Mouse (Mus musculus) c-Kit-positive CD71-positive TER-119-positive erythroid progenitor cells, embryonic 14.5 days (primary cell): ENCODE measurements around the gene Apopt1.

Source experiments
- DNase-seq: peaks from one replicate; pipeline ENCODE4 v3.0.0-alpha.2; 2013; ENCODE audit warnings: low spot score

Apopt1 gene

DNA sequence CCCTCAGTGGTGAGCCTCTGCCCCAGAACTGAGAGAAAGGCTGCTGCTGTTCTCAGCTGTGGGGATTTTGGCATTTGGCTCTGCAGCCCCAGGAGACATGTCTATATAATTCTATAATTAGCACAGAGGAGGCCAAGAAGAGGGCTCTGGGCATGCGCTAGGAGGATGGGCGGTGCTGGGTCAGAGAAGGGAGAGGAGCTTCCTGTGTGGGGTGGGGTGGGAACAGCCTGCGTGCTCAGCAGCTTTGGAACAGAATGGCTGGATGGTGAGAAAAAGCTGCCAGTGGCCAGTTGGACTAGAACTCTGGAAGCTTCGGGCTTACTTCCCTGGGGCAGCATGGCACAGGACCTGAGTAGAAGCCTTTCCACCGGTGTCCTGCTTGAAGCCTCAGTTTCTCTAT is 33.0 kb downstream of the Apopt1 start:
- peak; percentile 39 for DNase-seq

DNA sequence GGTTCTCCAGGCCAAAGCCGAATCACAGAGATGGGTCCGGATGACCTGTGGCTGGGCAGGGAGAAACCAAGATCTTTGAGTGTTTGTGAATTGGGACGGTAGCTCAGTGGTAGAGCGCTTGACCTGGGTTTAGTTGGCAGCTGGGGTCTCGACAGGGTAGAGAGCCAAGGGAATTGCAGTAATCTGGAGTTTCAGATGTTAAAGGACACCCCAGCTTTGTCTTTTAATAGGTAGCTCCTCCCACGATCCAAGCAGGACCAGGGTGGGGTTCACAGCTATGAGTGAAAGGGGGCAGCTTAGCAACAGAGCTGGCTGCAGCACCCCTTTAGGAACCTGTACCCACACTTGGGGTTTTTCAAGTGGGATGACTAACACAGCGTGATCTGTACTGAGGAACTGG is 34.4 kb downstream of the Apopt1 start:
- DNase-seq = no peak

DNA sequence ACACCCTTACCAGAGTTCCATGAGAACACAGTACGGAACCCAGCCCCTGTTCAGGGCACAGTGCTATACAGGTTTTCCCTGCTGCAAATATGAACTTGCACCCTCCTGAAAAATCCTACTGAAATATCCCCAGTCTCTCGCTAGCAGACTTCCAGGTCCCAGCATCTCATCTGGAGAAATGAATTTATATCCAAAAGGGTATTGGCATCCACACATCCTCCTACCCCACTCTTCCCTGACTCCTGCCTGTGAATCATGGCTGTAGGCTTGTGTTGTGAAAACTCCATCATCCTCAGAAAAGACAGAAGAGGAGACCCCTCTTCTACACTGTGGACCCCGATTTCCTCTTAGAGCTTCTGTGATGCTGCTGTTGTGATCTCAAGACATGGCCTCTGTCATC is 37.7 kb downstream of the Apopt1 start:
- no peak for DNase-seq

DNA sequence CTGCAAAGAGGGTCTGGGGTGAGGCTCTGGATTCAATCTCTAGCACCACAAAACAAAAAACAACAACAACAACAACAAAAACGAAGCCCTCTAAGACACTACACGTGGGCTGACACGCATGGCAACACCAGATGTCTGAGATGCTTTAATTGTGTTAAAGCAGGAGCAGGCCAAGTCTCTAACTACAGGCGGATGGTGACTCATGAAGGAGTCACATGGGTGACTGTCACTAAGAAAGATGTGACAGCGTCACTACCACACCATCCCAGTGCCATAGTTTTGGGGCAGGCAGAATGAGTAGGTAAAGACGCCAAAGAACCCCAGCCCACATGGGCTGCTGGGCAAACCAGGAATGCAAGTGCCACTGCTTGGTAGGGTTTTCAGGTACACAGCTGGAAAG is 39.4 kb downstream of the Apopt1 start:
- DNase-seq = no peak

DNA sequence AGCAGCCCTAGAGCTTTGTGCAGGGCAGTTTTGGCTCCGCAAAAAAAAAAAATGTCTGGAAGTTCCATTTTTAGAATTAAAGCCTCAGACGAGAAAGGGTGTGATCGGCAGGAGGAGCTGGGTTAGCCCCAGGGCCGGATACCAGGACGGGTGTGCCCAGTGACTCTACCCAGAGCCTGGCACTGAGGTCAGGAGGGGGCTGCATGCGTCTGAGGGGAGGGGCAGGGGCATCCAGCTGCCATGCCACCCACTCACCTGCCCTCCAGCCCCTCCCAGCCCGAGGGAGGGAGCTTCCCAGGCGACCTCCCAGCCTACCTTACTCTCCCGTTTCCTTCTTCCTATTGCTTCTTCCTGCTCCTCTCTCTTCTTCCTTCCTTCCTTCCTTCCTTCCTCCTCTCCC is 40.3 kb downstream of the Apopt1 start:
- no peak for DNase-seq

DNA sequence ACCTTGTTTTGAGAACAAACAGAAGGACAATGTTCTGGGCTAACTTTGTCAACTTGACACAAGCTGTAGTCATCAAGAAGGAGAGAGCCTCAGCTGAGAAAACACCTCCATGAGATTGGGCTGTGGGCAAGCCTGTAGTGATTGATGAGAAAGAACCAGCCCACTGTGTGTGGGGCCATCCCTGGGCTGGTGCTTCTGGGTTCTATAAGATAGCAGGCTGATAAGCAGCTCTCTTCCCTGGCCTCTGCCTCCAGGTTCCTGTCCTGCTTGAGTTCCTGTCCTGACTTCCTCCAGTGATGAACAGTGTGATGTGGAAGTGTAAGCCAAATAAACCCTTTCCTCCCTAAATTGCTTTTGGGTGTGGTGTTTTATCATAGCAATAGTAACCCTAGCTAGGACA is 41.6 kb downstream of the Apopt1 start:
- no peak for DNase-seq

DNA sequence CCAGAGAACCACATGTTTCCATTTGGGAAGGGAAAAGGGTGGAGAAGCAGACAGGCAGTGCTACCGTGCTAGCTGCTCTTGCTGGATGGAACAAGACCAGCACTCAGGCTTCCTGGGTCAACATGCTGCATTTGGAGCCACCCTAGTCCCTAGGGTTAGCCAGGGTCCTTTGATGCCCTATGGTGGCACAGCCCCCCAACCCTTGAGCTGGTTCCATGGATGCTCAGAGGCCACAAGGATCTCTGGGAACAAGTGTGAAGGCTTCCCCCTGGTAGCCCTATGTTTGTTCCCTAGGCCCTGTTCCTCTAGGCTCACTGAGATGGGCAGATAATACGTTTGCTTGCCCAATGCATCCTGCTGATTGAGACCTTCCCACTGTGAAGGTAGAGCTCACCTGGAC is 42.2 kb downstream of the Apopt1 start:
- DNase-seq = no peak

DNA sequence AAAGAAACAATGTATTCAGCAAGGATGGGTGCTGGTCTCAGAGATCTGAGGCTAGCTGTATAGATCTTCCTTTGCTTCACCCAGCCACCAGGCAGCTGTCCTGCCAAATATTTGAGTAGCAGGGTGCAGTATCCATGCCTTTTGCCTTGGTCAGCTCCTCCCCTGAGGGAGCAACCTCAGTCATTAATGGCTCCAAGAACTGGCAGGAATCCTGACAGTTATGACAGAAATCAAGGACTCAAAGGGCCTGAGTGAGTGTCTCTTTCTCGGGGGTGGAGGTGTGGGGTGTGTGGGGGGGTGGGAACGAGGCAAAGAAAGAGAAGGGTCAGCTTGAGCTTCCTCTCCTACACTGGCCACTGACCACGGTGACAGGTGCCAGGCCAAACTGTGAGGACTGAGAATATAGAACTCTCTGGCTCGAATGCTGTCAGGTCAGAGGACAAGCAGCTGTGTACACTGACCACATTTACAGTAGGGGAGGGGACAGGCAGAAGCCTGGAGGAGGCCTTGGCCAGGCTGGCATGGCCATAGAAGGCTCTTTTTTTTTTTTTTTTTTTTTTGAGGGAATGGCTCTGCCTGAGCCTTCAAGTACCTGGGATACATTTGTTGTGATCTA is 43.1 kb downstream of the Apopt1 start:
- no peak for DNase-seq

DNA sequence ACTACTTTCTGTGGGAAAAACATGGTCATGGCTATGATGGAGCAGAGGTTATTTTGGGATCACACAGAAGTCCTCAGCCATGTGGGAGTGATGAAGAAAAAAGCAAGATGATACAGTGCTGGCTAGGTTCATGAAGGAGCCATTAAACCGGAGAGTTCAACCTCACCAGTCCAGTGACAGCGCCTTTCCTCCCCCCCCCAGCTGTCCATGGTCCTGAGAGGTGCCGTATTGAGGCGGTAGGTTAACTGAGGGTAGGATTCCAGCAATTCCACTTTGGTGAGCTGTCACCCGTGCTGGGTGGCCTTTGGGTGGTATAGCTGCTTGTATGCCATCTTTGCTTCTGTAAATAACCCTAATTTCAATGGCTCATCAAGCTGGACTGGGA is 43.6 kb downstream of the Apopt1 start:
- DNase-seq = no peak

DNA sequence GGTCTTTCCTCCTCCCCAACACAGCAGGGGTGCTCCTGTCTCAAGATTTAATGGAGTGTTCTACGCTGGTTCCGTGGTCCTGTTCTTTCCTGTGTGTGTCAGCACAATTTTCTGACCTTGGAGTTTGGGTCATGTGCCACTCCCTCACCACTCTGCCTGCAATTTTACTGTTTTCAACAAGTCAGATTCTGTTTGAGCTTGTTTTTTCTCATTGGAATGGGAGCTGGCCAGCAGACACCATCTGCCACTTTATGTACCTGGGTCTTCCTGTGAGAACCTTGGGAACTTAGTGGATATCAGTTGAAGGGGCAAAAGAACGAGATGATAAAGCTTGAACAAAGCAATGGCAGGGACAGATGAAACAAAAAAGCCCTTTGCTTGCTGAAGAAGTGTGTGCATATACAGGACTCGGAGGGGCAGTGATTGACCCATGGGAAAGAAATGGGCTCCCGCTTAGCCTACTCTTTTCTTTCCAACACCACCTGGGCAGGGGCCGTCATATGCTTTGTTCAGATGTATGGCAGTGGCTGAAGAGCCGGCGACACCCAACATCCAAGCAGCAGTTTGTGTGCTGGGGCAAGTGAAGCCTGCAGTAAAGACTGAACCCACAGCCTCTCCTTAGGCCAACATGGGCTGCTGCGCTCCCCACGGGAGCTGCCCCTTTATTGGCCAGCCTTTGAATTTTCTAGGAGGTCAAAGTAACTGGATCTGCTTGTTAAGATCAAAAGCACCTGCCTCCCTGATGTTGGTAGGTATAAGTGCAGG is 44.7 kb downstream of the Apopt1 start:
- no peak for DNase-seq

DNA sequence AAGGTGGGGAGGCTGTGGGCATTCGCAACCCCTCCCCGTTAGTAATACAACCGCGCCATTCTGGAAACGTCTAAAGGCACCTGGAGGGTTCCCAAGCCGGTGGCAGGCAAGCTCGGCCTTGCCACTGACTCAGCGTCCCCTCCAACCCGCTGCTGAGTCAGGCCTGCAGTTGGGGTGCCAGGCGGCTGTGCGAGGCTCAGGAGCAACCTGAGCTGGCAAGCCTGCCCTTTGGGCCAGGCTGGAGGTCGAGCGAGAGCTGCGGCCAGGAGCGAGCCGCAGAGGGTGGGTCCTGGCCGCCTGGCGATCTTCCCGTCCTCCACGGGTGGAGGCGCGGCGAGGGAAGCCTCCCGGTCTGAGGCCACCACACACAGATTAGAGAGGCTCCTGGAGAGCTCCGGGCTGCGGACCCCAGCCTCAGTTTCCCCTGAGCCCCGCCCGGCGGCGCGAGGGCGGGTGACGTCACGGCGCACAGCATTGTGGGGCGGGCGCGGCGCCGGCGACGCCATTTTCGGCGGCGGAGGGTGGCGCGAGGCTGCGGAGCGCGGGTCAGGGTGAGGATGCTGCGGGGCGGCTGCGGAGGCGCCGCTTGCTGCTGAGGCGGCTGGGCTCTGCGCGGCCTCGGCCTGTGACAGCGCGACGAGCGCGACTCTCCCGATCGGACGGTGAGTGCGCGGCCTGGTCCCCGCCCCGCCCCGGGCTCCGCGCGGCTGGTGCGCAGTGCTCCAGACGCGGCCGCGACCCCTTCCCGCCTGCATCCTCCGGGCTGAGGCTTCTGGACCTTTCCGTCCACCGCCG is 45.5 kb downstream of the Apopt1 start, which contains the start of gene Klc1:
Gene Klc1, plus strand, starts transcription at position 469 of the 795 bp plus-strand sequence.
- DNase-seq = peak; percentile 66

DNA sequence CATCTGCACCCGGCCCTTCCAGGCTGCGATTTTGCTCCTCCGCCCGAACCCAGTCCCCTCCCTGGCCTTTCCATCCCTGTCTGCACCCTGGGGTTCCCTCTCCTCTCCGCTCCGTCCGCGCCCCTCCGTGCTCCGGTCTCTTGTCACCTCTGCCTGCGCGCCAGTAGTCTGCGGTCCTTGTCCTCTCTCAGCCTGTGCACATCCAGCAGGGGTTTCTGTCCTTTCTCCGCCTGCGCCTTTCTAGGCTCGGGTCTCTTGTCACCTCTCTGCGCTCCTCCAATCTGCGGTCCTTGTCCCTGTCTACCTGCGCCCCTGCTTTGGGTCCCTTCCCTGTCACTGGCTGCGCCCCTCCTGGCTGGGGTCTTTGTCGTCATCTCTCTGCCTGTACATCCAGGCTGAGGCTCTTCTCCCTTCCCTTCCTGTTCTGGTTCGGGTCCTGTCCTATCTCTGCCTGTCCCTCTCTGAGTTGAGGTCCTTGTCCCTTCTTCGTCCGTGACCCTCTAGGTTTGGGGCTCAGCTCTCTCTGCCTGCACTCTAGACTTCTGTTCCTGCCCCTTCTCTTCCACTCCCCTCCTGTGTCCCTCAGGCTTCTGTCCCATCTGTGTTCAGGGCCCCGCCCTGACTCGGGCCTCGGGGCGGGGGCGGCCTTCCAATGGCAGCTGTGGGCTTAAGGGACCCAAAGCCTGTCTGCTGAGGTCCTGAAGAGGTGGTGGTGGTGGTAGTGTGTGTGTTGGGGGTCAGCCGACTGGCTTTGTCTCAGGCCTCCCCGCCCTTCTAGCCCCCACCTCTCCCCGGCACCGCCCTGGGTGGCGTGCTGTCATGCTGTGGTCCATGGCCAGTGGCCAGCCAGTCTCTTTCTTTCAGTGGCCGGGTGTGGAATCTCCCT is 46.4 kb downstream of the Apopt1 start:
- DNase-seq = peak; percentile 23

DNA sequence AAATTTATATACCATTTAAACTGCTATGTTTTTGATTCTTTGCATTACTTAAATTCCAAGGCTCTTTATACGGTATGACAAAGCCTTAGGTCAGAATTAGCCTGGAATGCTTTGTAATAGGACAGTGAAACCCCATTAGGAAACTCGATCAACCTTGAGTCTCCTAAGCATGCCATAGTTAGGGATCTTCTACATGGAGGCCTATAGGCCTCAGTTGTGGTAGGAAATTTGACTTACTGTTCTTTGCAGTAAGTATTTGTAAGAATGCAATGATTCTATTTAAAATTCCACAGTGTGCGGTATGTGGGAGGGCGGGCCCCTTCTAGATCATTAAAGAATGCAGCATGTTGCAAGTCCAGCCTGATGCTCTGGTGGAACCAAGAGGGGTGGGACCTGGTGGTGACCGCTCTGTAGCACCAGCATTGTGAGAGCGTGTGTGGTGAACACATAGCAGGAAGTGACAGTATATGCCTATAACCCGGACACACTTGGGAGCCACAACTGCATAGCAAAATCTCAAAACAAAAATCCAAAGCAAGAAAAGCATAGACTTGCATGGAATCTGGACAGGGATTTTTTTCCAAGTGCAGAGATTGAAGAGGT is 47.3 kb downstream of the Apopt1 start:
- DNase-seq = no peak

DNA sequence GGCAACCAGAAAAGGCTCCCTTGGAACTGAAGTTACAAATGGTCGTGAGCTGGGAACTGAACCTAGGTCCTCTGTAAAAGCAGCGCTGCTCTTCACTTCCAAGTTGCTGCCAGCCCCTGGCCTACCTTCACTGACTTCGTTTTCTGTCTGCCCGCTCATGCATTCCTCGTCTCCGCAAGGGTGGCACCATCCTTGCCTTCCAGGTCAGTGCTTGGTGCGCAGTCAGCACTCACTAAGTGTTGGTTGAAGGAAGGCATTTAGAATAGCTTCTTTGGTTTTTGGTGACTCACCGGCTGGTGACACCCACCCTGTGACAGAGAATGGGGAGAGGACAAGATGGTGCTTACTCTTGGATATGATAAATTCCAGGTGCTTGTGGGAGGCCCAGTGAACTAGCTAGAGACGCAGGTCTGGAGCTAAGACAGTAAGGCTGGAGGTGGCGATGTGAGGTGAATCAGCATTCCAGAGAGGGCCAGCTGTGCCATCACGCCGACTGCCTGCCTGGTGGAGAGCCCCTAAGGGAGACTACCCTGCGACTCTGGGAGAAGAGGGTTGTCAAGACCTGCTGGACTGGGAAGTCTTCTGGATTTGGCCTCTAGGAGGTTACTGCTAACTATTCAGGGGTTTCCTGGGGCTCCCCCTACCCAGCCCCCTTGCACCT is 49.7 kb downstream of the Apopt1 start:
- no peak for DNase-seq

DNA sequence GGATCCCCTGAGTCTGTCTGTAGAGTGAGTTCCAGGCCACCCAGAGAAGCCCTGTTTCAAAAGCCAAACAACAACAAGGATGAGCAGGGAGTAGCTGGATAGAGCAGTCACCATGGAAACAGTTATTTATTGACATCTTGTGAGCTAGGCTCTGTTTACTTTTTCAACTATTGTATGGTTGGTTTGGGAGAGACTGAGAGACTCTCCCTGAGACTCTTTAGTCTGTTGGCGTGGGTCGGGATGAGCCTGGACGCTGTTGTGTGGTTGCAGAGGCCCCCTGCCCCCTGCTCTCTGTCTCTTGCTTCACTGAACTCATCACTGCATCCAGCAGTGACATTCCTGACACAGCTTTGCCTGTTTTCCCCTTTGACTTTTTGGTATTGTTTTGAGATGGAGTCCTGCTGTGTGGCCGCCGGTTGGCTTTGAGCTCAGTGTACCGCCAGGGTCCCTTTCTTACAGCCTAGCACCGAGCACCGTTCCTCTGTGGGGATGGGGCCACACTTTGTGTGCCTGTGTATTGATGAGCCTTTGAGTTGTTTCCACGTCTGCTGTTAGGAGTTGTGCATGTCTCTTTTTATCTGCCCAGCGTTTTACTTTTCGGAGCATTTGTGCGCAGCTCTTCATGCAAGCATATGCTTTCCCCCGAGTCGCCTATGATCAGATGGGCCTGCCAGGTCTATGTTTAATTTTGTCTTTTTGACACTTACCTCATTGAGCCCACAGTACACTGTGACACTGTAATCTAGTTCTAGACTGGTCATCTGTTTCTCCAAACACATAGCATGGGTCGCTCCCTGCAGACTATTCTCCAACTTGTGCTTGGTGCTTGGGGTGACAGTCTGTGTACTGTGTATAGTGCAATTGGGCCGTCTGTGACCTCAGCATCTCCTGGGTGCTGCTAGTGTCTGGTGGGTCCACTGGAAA is 53.5 kb downstream of the Apopt1 start:
- no peak for DNase-seq

DNA sequence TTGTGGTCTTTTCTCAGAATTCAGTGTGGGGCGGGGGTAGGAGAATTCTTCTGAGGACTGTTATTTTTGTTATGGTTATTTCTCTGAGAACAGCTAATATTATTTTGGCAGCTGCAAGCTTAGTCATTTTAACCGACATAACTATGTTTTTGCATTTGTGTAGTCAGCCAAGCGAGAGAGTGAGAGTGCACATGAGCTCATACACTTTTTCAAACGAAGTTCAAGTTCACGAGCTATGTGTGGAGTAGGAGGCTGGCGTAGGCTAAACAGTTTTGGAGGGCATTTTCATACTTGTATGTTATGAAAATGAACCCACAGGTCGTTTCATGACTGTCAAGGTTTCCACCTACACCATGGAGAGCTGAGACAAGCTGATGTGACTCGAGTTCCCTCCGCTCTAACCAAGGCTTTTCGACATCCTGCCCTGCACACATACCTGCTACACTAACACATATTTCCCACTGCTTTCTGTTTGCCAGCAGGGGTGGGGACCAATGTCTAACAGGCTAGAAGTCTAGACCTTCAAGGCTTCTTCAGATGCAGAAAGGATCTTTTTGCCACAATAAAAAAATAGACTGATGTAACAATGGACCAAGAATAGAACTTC is 55.4 kb downstream of the Apopt1 start:
- DNase-seq = no peak

DNA sequence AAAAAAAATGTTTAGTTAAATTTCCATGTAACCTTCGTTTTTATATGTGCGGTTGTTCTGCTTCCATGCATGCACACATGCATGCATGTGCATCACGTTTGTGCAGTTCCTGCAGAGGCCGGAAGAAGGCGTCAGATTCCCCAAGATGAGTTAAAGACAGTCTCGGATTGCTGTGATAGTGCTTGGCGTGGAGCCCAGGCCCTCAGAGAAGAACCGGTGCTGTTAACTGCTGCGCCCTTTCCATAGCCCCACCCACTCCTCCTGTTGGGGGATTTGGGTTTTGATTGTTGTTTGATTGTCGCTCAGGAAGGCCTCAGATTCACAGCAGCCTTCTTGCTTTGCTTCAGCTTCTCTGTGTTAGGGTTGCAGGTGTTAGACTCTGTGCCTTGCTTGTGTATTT is 56.2 kb downstream of the Apopt1 start:
- DNase-seq = no peak

DNA sequence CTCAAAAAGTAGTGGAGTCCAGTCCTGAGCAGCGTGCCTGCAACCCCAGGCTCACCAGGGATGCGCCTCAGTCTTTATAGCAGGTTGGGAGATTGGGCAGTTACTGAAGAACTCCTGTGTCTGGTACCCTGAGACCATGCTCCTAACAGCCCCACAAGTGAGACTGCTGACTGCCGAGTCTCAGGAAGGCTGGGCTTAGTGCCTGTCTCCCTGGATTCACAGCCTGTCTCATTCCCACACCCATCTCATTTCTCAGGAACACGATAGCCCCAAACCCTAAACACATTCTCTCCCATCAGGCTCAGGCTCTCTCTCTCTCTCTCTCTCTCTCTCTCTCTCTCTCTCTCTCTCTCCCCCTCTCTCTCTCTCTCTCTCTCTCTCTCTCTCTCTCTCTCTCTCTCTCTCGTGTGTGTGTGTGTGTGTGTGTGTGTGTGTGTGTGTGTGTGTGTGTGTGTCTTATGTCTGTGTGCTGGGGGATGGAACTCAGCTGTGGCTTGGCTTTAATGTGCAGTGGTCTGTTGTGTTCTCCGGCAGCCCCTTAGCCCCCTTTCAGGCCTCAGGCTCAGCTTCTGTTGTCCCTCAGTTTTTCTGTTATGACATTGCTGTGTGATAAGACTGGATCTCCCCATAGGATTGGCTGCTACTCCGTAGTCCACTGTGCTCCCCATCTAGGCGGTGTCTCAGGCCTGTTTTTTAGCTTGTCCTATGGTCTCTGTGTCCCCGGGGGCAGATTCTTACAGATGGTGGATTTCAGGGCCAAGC is 56.9 kb downstream of the Apopt1 start:
- no peak for DNase-seq

DNA sequence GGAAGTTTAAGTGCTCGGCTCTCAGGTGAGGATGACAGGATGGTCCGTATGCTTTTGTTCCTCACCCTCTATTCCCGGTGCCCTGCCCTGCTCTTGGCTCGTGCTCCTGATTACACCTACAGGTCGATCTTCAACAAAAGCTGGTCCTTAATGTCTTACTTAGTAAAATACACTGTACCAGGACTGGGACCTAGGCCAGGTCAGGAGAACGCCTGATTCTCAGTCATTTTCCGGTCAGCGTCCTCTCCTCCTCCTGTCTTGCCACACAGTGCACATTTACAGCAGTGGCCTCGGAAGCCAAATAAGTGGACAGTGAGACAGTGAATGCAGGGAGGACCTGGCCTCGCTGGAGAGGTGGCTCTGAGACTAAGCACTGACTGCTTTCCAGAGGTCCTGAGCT is 57.6 kb downstream of the Apopt1 start:
- DNase-seq = no peak
